Mouse (Mus musculus): ENCODE data around the gene Cd4. TPM values are rescaled to one million over a fixed set of nuclear protein-coding genes. Genes with fewer than 3 reads are reported as not detected.

Gene Cd4
- total RNA-seq, 1 experiment from 2014 or later = 0.21 TPM

Other genes with a start within 250 kb of the Cd4 start
- 91.9 and 110 TPM in 2 replicates for gene Lpcat3, start 225.2 kb downstream of the Cd4 start, total RNA-seq (2021)
- gene Emg1, start 176.0 kb downstream of the Cd4 start, total RNA-seq (2021) = 81.8 and 82.8 TPM in 2 replicates
- gene Phb2, start 175.9 kb downstream of the Cd4 start, total RNA-seq (2021) = 302 and 348 TPM in 2 replicates
- gene Ptpn6, start 149.5 kb downstream of the Cd4 start, total RNA-seq (2021) = 4.6 and 9.1 TPM in 2 replicates
- 357 and 392 TPM in 2 replicates for gene Grcc10, start 146.8 kb downstream of the Cd4 start, total RNA-seq (2021)
- not detected in 2 replicates for gene Gm45234, start 132.2 kb downstream of the Cd4 start, total RNA-seq (2021)
- 100 and 102 TPM in 2 replicates for gene Atn1, start 131.7 kb downstream of the Cd4 start, total RNA-seq (2021)
- gene Eno2, start 118.5 kb downstream of the Cd4 start, total RNA-seq (2021) = 10.1 and 17.6 TPM in 2 replicates
- 0.21 TPM in 1 of 2 replicates, not detected in the other for gene Lrrc23, start 108.5 kb downstream of the Cd4 start, total RNA-seq (2021)
- gene Spsb2, start 79.6 kb downstream of the Cd4 start, total RNA-seq (2021) = 21.7 and 32.2 TPM in 2 replicates
- gene Tpi1, start 73.9 kb downstream of the Cd4 start, total RNA-seq (2021) = 382 and 387 TPM in 2 replicates
- 118 and 136 TPM in 2 replicates for gene Usp5, start 58.7 kb downstream of the Cd4 start, total RNA-seq (2021)
- 10.5 and 11.7 TPM in 2 replicates for gene Cdca3, start 58.7 kb downstream of the Cd4 start, total RNA-seq (2021)
- 5.5 and 14.0 TPM in 2 replicates for gene Gnb3, start 47.9 kb downstream of the Cd4 start, total RNA-seq (2021)
- gene P3h3, start 30.5 kb downstream of the Cd4 start, total RNA-seq (2021) = 20.2 and 26.5 TPM in 2 replicates
- 0.90 and 1.5 TPM in 2 replicates for gene Gpr162, start 24.2 kb downstream of the Cd4 start, total RNA-seq (2021)
- gene Lag3, start 23.5 kb upstream of the Cd4 start, total RNA-seq (2021) = 1.2 and 1.4 TPM in 2 replicates
- gene Ptms, start 31.9 kb upstream of the Cd4 start, total RNA-seq (2021) = 790 and 858 TPM in 2 replicates
- 271 and 277 TPM in 2 replicates for gene Mlf2, start 43.2 kb upstream of the Cd4 start, total RNA-seq (2021)
- 172 and 177 TPM in 2 replicates for gene Cops7a, start 77.3 kb upstream of the Cd4 start, total RNA-seq (2021)
- gene Pianp, start 108.5 kb upstream of the Cd4 start, total RNA-seq (2021) = 1.2 and 2.1 TPM in 2 replicates
- 59.6 and 61.3 TPM in 2 replicates for gene Zfp384, start 120.9 kb upstream of the Cd4 start, total RNA-seq (2021)
- 82.3 and 102 TPM in 2 replicates for gene Ing4, start 151.5 kb upstream of the Cd4 start, total RNA-seq (2021)
- gene Acrbp, start 161.5 kb upstream of the Cd4 start, total RNA-seq (2021) = 10.4 and 11.7 TPM in 2 replicates
- gene Lpar5, start 179.7 kb upstream of the Cd4 start, total RNA-seq (2021) = 0.36 TPM in 1 of 2 replicates, not detected in the other
- 175 and 203 TPM in 2 replicates for gene Chd4, start 207.8 kb upstream of the Cd4 start, total RNA-seq (2021)
- gene Nop2, start 243.7 kb upstream of the Cd4 start, total RNA-seq (2021) = 36.2 and 44.0 TPM in 2 replicates